Mouse (Mus musculus): ENCODE data around the gene Cyfip2.

DNA sequence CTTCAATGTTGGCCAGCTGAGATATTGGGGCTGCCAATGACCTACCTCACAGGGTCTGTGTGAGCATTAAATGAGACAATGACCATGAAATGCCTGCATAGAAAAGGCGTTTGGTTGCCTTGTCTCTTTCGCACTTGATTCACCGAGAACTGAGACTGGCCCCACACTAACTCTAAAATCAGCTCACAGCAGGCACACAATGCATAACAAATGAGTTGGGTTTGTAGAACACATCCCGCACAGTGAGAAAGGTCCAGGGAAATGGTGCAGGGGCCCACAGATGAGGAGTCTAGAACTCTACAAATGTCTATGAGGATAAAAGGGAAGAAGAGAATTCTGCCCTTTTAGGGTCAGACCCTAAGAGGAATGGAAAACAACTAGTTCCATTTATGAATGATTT, 23.6 kb downstream of the Cyfip2 start:
- TF ChIP-seq CTCF (IDR thresholded peaks at IDR 0.05; ENCODE audit: control insufficient read depth, insufficient read depth, insufficient read length) (no peak), MAX (IDR thresholded peaks at IDR 0.05) (no peak), USF1 (IDR thresholded peaks at IDR 0.05; ENCODE audit: low read depth) (no peak), CEBPB (IDR thresholded peaks at IDR 0.05; ENCODE audit: low read depth) (no peak)

Data from C2C12 (cell line).